Mouse (Mus musculus): Measurements from ENCODE around the gene Ccdc144b. TPM values are rescaled to one million over a fixed set of nuclear protein-coding genes. Genes with fewer than 3 reads are reported as not detected.

Gene Ccdc144b
- polyA plus RNA-seq, 1 experiment from 2014 or later, result not detected

GRCm38 (mm10) chr3:36065166-36065565 lies 11.8 kb upstream of the Ccdc144b start:
- H3K36me3 ChIP-seq (ENCODE audit: inconsistent target), result no peaks in the 10 kb centered on the region
- peak overlapping the region; percentile 93 for H3K4me3 ChIP-seq (ENCODE audit: inconsistent target)
- WGBS (ENCODE audit: missing documents), result 90% methylated on average over 1 of the region's 2 CpGs

GRCm38 (mm10) chr3:36064592-36065061 lies 11.3 kb upstream of the Ccdc144b start:
- Histone ChIP-seq H3K27ac (no peak overlapping the region), H3K79me2 (ENCODE audit: inconsistent target) (peaks cover 32% of the 10 kb centered on the region), H3K4me3 (ENCODE audit: inconsistent target) (no peak overlapping the region), H3K36me3 (ENCODE audit: inconsistent target) (no peaks in the 10 kb centered on the region)
- whole genome bisulfite sequencing (ENCODE audit: missing documents), result 54% methylated on average over 1 of the region's 1 CpGs

More at GRCm38 (mm10) chr3:36065166-36065565, 11.8 kb upstream of the Ccdc144b start:
- H3K79me2 ChIP-seq (ENCODE audit: inconsistent target), result peaks cover 32% of the 10 kb centered on the region
- H3K27ac ChIP-seq, result no peak overlapping the region

- 40% methylated on average over 8 of the region's 8 CpGs for WGBS (ENCODE audit: missing documents)
- Histone ChIP-seq H3K79me2 (ENCODE audit: inconsistent target) (no peaks in the 10 kb centered on the region), H3K36me3 (ENCODE audit: inconsistent target) (no peaks in the 10 kb centered on the region), H3K27ac (no peak overlapping the region), H3K4me3 (ENCODE audit: inconsistent target) (no peak overlapping the region)
These were observed 6.9 kb upstream of the Ccdc144b start for GRCm38 (mm10) chr3:36060096-36060850.

GRCm38 (mm10) chr3:36049106-36049505 lies 4.2 kb downstream of the Ccdc144b start:
- 47% methylated on average over 1 of the region's 1 CpGs for WGBS (ENCODE audit: missing documents)
- Histone ChIP-seq H3K27ac (no peak overlapping the region), H3K4me3 (ENCODE audit: inconsistent target) (no peak overlapping the region), H3K36me3 (ENCODE audit: inconsistent target) (no peaks in the 10 kb centered on the region), H3K79me2 (ENCODE audit: inconsistent target) (no peaks in the 10 kb centered on the region)

- Histone ChIP-seq H3K79me2 (ENCODE audit: inconsistent target) (no peaks in the 10 kb centered on the region), H3K36me3 (ENCODE audit: inconsistent target) (no peaks in the 10 kb centered on the region), H3K27ac (no peak overlapping the region), H3K4me3 (ENCODE audit: inconsistent target) (no peak overlapping the region)
- 76% methylated on average over 4 of the region's 4 CpGs for WGBS (ENCODE audit: missing documents)
These were observed 8.3 kb downstream of the Ccdc144b start for GRCm38 (mm10) chr3:36045086-36045485.

GRCm38 (mm10) chr3:36044520-36044919 lies 8.8 kb downstream of the Ccdc144b start:
- Histone ChIP-seq H3K36me3 (ENCODE audit: inconsistent target) (no peaks in the 10 kb centered on the region), H3K27ac (no peak overlapping the region), H3K79me2 (ENCODE audit: inconsistent target) (no peaks in the 10 kb centered on the region), H3K4me3 (ENCODE audit: inconsistent target) (no peak overlapping the region)

GRCm38 (mm10) chr3:36031740-36032510 lies 21.4 kb downstream of the Ccdc144b start:
- Histone ChIP-seq H3K36me3 (ENCODE audit: inconsistent target) (no peaks in the 10 kb centered on the region), H3K4me3 (ENCODE audit: inconsistent target) (no peak overlapping the region), H3K27ac (no peak overlapping the region), H3K79me2 (ENCODE audit: inconsistent target) (no peaks in the 10 kb centered on the region)
- 75% methylated on average over 6 of the region's 6 CpGs for WGBS (ENCODE audit: missing documents)

GRCm38 (mm10) chr3:36029993-36030392 lies 23.4 kb downstream of the Ccdc144b start:
- 66% methylated on average over 4 of the region's 4 CpGs for WGBS (ENCODE audit: missing documents)

GRCm38 (mm10) chr3:36025732-36026131 lies 27.6 kb downstream of the Ccdc144b start:
- H3K36me3 ChIP-seq (ENCODE audit: inconsistent target), result no peaks in the 10 kb centered on the region
- H3K27ac ChIP-seq, result no peak overlapping the region
- 95% methylated on average over 6 of the region's 6 CpGs for WGBS (ENCODE audit: missing documents)
- no peak overlapping the region for H3K4me3 ChIP-seq (ENCODE audit: inconsistent target)
- H3K79me2 ChIP-seq (ENCODE audit: inconsistent target), result no peaks in the 10 kb centered on the region

More at GRCm38 (mm10) chr3:36029993-36030392, 23.4 kb downstream of the Ccdc144b start:
- Histone ChIP-seq H3K79me2 (ENCODE audit: inconsistent target) (no peaks in the 10 kb centered on the region), H3K27ac (no peak overlapping the region), H3K36me3 (ENCODE audit: inconsistent target) (no peaks in the 10 kb centered on the region), H3K4me3 (ENCODE audit: inconsistent target) (no peak overlapping the region)

- 87% methylated on average over 3 of the region's 3 CpGs for WGBS (ENCODE audit: missing documents)
- Histone ChIP-seq H3K36me3 (ENCODE audit: inconsistent target) (no peaks in the 10 kb centered on the region), H3K27ac (no peak overlapping the region), H3K79me2 (ENCODE audit: inconsistent target) (no peaks in the 10 kb centered on the region), H3K4me3 (ENCODE audit: inconsistent target) (no peak overlapping the region)
These were observed 42.1 kb downstream of the Ccdc144b start for GRCm38 (mm10) chr3:36011239-36011638.

- Histone ChIP-seq H3K79me2 (ENCODE audit: inconsistent target) (no peaks in the 10 kb centered on the region), H3K4me3 (ENCODE audit: inconsistent target) (no peak overlapping the region), H3K36me3 (ENCODE audit: inconsistent target) (no peaks in the 10 kb centered on the region), H3K27ac (no peak overlapping the region)
- WGBS (ENCODE audit: missing documents), result 63% methylated on average over 4 of the region's 4 CpGs
These were observed 44.8 kb downstream of the Ccdc144b start for GRCm38 (mm10) chr3:36008411-36009154.

- Histone ChIP-seq H3K36me3 (ENCODE audit: inconsistent target) (no peaks in the 10 kb centered on the region), H3K79me2 (ENCODE audit: inconsistent target) (no peaks in the 10 kb centered on the region; the same call in 1 of the 2 replicates), H3K27ac (no peak overlapping the region), H3K4me3 (ENCODE audit: inconsistent target) (no peak overlapping the region)
- 58% methylated on average over 4 of the region's 4 CpGs for WGBS (ENCODE audit: missing documents)
These were observed 49.1 kb downstream of the Ccdc144b start for GRCm38 (mm10) chr3:36004028-36004895.

- Histone ChIP-seq H3K27ac (peak within 1 kb of the TSS; percentile 62), H3K4me3 (ENCODE audit: inconsistent target) (peak within 1 kb of the TSS; percentile 44), H3K36me3 (ENCODE audit: inconsistent target) (no peaks in the 10 kb centered on the region), H3K79me2 (ENCODE audit: inconsistent target) (no peaks in the 10 kb centered on the region; the same call in 1 of the 2 replicates)
- 2% methylated on average over 39 of the region's 39 CpGs for WGBS (ENCODE audit: missing documents)
These were observed 52.8 kb downstream of the Ccdc144b start, which contains the start of gene Mccc1 for GRCm38 (mm10) chr3:36000275-36001239. Mccc1 (minus strand) TSS chr3:36000678.
